Mouse (Mus musculus): ENCODE measurements at regions not wholly inside any gene's neighbourhood (a gene's known extent, or its start where the extent isn't known, plus 50 kb on each side); places are given as distances from the start of the nearest gene placed in this dataset.
"Not testable (repeated sequence)": the region's sequence is repeated elsewhere in the genome, so short reads cannot be mapped to it uniquely, and the experiment has no call there.

DNA sequence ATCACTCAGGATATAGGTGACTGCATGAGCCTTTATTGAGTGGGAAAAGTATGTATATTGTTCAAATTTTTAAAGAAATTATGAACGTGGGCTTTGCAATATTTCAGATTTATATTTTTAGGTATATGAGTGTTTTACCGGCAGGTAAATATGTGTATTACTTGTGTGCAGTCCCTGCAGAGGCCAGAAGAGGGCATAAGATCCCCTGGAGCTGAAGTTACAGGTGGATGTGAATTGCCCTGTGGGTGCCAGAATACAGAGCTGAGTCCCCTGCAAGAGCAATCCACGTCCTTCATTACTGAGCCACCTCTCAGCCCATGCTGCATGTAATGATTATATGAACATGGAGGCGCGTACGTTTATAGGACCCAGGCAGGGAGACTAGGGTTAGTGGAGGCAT, 174.8 kb downstream of the Katnal1 start:
- no peak overlapping the region for H3K9ac ChIP-seq (replicated peaks)
- no peak overlapping the region for H3K4me3 ChIP-seq
- H3K27ac ChIP-seq (replicated peaks) = no peak overlapping the region
- 92% methylated on average over 6 of the region's 6 CpGs for WGBS
- no peaks in the 10 kb centered on the region for H3K36me3 ChIP-seq
- H3K4me2 ChIP-seq (replicated peaks) = no peak overlapping the region
- H3K9me3 ChIP-seq = 0 out of 2 replicates have a peak, but pooled peaks cover 3% of the 10 kb centered on the region
- no peaks in the 10 kb centered on the region for H3K4me1 ChIP-seq
- H3K27me3 ChIP-seq = no peaks in the 10 kb centered on the region
- ATAC-seq (ENCODE audit: low FRiP score, low read depth) = no peak

- no peak for ATAC-seq (ENCODE audit: low FRiP score, low read depth)
- Histone ChIP-seq H3K27ac (replicated peaks) (no peak overlapping the region), H3K9me3 (0 out of 2 replicates have a peak, but pooled peaks cover 3% of the 10 kb centered on the region), H3K27me3 (no peaks in the 10 kb centered on the region), H3K4me1 (no peaks in the 10 kb centered on the region), H3K4me2 (replicated peaks) (no peak overlapping the region), H3K36me3 (no peaks in the 10 kb centered on the region), H3K4me3 (no peak overlapping the region), H3K9ac (replicated peaks) (no peak overlapping the region)
- 87% methylated on average over 4 of the region's 4 CpGs for WGBS
Measured at GRCm38 (mm10) chr5:148753457-148753856, 175.7 kb downstream of the Katnal1 start.

GRCm38 (mm10) chr5:148751980-148752379, 177.1 kb downstream of the Katnal1 start:
- no peak for ATAC-seq (ENCODE audit: low FRiP score, low read depth)
- WGBS = 93% methylated on average over 13 of the region's 13 CpGs
- H3K27me3 ChIP-seq = no peaks in the 10 kb centered on the region
- 0 out of 2 replicates have a peak, but pooled peaks cover 3% of the 10 kb centered on the region for H3K9me3 ChIP-seq
- H3K9ac ChIP-seq (replicated peaks) = no peak overlapping the region
- no peak overlapping the region for H3K4me2 ChIP-seq (replicated peaks)
- H3K27ac ChIP-seq (replicated peaks) = no peak overlapping the region
- H3K36me3 ChIP-seq = no peaks in the 10 kb centered on the region
- no peaks in the 10 kb centered on the region for H3K4me1 ChIP-seq
- no peak overlapping the region for H3K4me3 ChIP-seq

- Histone ChIP-seq H3K9ac (replicated peaks) (no peak overlapping the region), H3K4me1 (no peaks in the 10 kb centered on the region), H3K36me3 (no peaks in the 10 kb centered on the region), H3K9me3 (no peaks in the 10 kb centered on the region), H3K4me2 (replicated peaks) (no peak overlapping the region), H3K27me3 (no peaks in the 10 kb centered on the region), H3K4me3 (no peak overlapping the region), H3K27ac (replicated peaks) (no peak overlapping the region)
- WGBS = 89% methylated on average over 16 of the region's 16 CpGs
- ATAC-seq (ENCODE audit: low FRiP score, low read depth) = no peak
Measured at GRCm38 (mm10) chr5:148750002-148750734, 179.0 kb downstream of the Katnal1 start.

GRCm38 (mm10) chr5:148747972-148748764, 181.0 kb downstream of the Katnal1 start:
- Histone ChIP-seq H3K9me3 (no peaks in the 10 kb centered on the region), H3K36me3 (no peaks in the 10 kb centered on the region), H3K27me3 (no peaks in the 10 kb centered on the region), H3K4me2 (replicated peaks) (no peak overlapping the region), H3K4me1 (no peaks in the 10 kb centered on the region), H3K4me3 (no peak overlapping the region), H3K9ac (replicated peaks) (no peak overlapping the region), H3K27ac (replicated peaks) (no peak overlapping the region)
- WGBS = 88% methylated on average over 21 of the region's 21 CpGs
- no peak for ATAC-seq (ENCODE audit: low FRiP score, low read depth)

DNA sequence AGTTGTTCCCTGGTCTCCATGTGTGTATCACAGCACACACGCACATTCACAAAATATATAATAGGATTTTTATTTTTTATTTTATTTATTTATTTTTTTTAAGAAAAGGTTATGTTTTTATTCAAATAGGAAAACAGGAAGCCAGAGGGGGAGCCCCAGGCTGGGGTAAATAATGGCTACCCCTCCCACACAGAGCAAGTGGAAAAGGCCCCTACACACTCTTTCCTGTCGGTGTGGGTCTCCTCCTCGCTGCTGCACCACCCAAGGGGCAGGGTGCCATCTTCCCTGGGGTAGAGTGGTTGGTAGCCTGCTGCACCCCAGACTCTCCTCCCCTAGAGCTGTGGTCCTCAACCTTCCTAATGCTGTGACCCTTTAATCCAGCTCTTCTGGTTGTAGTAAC, 181.6 kb downstream of the Katnal1 start:
- H3K9me3 ChIP-seq = no peaks in the 10 kb centered on the region
- H3K4me2 ChIP-seq (replicated peaks) = no peak overlapping the region
- no peaks in the 10 kb centered on the region for H3K4me1 ChIP-seq
- no peak overlapping the region for H3K9ac ChIP-seq (replicated peaks)
- H3K36me3 ChIP-seq = no peaks in the 10 kb centered on the region
- no peak overlapping the region for H3K27ac ChIP-seq (replicated peaks)
- WGBS = 93% methylated on average over 3 of the region's 3 CpGs
- no peak overlapping the region for H3K4me3 ChIP-seq
- ATAC-seq (ENCODE audit: low FRiP score, low read depth) = no peak
- H3K27me3 ChIP-seq = no peaks in the 10 kb centered on the region

GRCm38 (mm10) chr5:148746726-148747125, 182.4 kb downstream of the Katnal1 start:
- not testable (repeated sequence) for H3K4me1 ChIP-seq; H3K9ac ChIP-seq (replicated peaks); H3K4me2 ChIP-seq (replicated peaks); H3K27me3 ChIP-seq; H3K27ac ChIP-seq (replicated peaks); H3K4me3 ChIP-seq; H3K9me3 ChIP-seq; H3K36me3 ChIP-seq; ATAC-seq (ENCODE audit: low FRiP score, low read depth)
- WGBS = 82% methylated on average over 6 of the region's 6 CpGs

GRCm38 (mm10) chr5:148744676-148745391, 184.3 kb downstream of the Katnal1 start:
- WGBS = 68% methylated on average over 7 of the region's 7 CpGs
- Histone ChIP-seq H3K27me3 (no peaks in the 10 kb centered on the region), H3K4me3 (no peak overlapping the region), H3K4me2 (replicated peaks) (no peak overlapping the region), H3K4me1 (no peaks in the 10 kb centered on the region), H3K36me3 (no peaks in the 10 kb centered on the region), H3K9me3 (no peaks in the 10 kb centered on the region), H3K9ac (replicated peaks) (no peak overlapping the region), H3K27ac (replicated peaks) (no peak overlapping the region)
- ATAC-seq (ENCODE audit: low FRiP score, low read depth) = no peak

GRCm38 (mm10) chr5:148742158-148742835, 186.8 kb downstream of the Katnal1 start:
- H3K9me3 ChIP-seq = no peaks in the 10 kb centered on the region
- no peak overlapping the region for H3K4me2 ChIP-seq (replicated peaks)
- no peaks in the 10 kb centered on the region for H3K4me1 ChIP-seq
- H3K27me3 ChIP-seq = no peaks in the 10 kb centered on the region
- WGBS = 89% methylated on average over 8 of the region's 8 CpGs
- H3K4me3 ChIP-seq = no peak overlapping the region
- H3K36me3 ChIP-seq = no peaks in the 10 kb centered on the region
- ATAC-seq (ENCODE audit: low FRiP score, low read depth) = no peak
- H3K27ac ChIP-seq (replicated peaks) = no peak overlapping the region
- no peak overlapping the region for H3K9ac ChIP-seq (replicated peaks)

DNA sequence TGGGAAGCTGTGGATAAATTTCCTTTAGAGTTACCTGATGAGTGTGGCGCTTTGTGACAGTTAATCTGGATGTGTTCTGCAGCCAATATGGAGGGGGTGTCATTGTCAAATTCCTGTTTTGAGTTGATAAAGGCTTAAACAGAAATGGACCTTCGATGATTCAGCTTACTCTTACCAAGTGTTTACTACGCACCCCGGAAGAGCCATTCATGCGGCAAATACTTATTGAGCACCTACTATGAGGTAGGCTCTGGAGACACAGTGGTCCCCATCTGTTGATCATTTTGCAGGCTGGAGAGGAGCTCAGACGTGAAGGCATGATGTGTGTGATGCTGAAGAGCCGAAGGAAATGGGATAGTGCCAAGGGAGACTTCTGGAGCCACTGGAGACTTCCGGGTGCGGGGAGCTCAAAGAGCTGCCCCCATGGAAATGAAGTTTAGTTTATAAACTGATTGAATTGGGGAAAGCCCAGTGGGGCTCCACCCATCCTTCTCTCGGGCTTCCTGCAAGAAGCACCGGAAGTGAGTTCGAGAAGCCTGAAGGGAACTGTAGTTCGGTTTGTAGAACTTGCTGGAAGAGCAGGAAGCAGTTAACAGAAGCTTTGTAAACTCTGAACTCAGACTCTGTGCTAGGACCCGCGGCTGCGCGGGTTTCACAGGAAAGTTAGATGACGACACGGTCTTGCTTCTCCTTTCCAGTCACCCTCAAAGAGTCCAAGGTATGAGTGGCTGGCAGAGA, 187.7 kb downstream of the Katnal1 start:
- no peak overlapping the region for H3K4me3 ChIP-seq
- H3K9me3 ChIP-seq = no peaks in the 10 kb centered on the region
- 91% methylated on average over 19 of the region's 19 CpGs for WGBS
- H3K4me2 ChIP-seq (replicated peaks) = no peak overlapping the region
- H3K9ac ChIP-seq (replicated peaks) = no peak overlapping the region
- no peaks in the 10 kb centered on the region for H3K4me1 ChIP-seq
- no peaks in the 10 kb centered on the region for H3K36me3 ChIP-seq
- no peak overlapping the region for H3K27ac ChIP-seq (replicated peaks)
- no peaks in the 10 kb centered on the region for H3K27me3 ChIP-seq
- no peak for ATAC-seq (ENCODE audit: low FRiP score, low read depth)
